Mouse (Mus musculus): ENCODE results near the gene Lyl1.

- TF ChIP-seq GATA1 (IDR thresholded peaks at IDR 0.05; ENCODE audit: borderline replicate concordance, low read length) (no peak), TAL1 (conservative IDR thresholded peaks at IDR 0.05; ENCODE audit: low read depth, low read length) (no peak), CTCF (IDR thresholded peaks at IDR 0.05; ENCODE audit: low read depth, low read length) (no peak), GATA2 (IDR thresholded peaks at IDR 0.05; ENCODE audit: borderline replicate concordance, low read depth, low read length) (no peak)
Observed at GRCm38 (mm10) chr8:84742171-84743053, 41.2 kb downstream of the Lyl1 start.
